Comparison of ENCODE assay signal across 8 mouse cellular contexts in genomic region chr13:44733036-44733372, GRCm38 (mm10). TPM values are rescaled to one million over a fixed set of nuclear protein-coding genes. Genes with fewer than 3 reads are reported as not detected.
DNase-seq lines count a peak whose midpoint lies in the region; ATAC-seq and TF ChIP-seq lines count a peak whose summit lies in the region.

No protein-coding gene starts in this region.

- ATAC-seq in lung, embryonic 16.5 days (ENCODE audit: low read depth): no peak
- no peak for ATAC-seq in limb, embryonic 11.5 days (ENCODE audit: insufficient number of reproducible peaks, low FRiP score, low TSS enrichment, low read depth)
- no peak for ATAC-seq in stomach, embryonic 14.5 days (ENCODE audit: insufficient number of reproducible peaks, insufficient read depth, low FRiP score, low read depth)

- peak overlapping the region; percentile 95 for H3K9ac ChIP-seq in lung, embryonic 16.5 days (ENCODE audit: low read length)
- H3K9ac ChIP-seq in limb, embryonic 11.5 days (ENCODE audit: low read length): peak overlapping the region; percentile 80
- H3K9ac ChIP-seq in stomach, embryonic 14.5 days (replicated peaks; ENCODE audit: low read depth, low read length): peak overlapping the region; percentile 77

- H3K4me2 ChIP-seq in lung, embryonic 16.5 days (ENCODE audit: low read depth, low read length): peak overlapping the region; percentile 88
- H3K4me2 ChIP-seq in limb, embryonic 11.5 days (ENCODE audit: low read depth, severe bottlenecking): peak overlapping the region; percentile 68
- peak overlapping the region; percentile 85 for H3K4me2 ChIP-seq in stomach, embryonic 14.5 days (replicated peaks; ENCODE audit: low read depth, low read length)

- no peaks in the 10 kb centered on the region for H3K27me3 ChIP-seq in cerebellum, adult 2 months (ENCODE audit: control insufficient read depth, insufficient read depth, low read length)
- no peaks in the 10 kb centered on the region for H3K27me3 ChIP-seq in lung, embryonic 16.5 days (ENCODE audit: control insufficient read depth, insufficient read depth, low read depth, low read length)
- no peaks in the 10 kb centered on the region for H3K27me3 ChIP-seq in limb, embryonic 11.5 days (ENCODE audit: control insufficient read depth, insufficient read depth, low read length)
- no peaks in the 10 kb centered on the region for H3K27me3 ChIP-seq in stomach, embryonic 14.5 days (ENCODE audit: control insufficient read depth, insufficient read depth, low read length)

- TF ChIP-seq POLR2A in cerebellum, adult 2 months (IDR thresholded peaks at IDR 0.05; ENCODE audit: borderline replicate concordance, insufficient read depth, low read length): no peak

- peak overlapping the region; percentile 97 for H3K4me3 ChIP-seq in cerebellum, adult 2 months (replicated peaks; ENCODE audit: insufficient read depth, low read depth, low read length)
- H3K4me3 ChIP-seq in lung, embryonic 16.5 days (ENCODE audit: low read length): peak overlapping the region; percentile 86
- peak overlapping the region; percentile 80 for H3K4me3 ChIP-seq in limb, embryonic 11.5 days (ENCODE audit: low read depth, low read length)
- H3K4me3 ChIP-seq in stomach, embryonic 14.5 days (ENCODE audit: low read depth, low read length): peak overlapping the region; percentile 70

- no peak for TF ChIP-seq CTCF in cerebellum, adult 2 months (IDR thresholded peaks at IDR 0.05; ENCODE audit: borderline replicate concordance, insufficient read depth, low read depth, low read length)

- WGBS in cerebellum, adult 2 months: 0% methylated on average over 13 of the region's 13 CpGs
- 0% methylated on average over 13 of the region's 13 CpGs for WGBS in lung, embryonic 16.5 days
- under 1% methylated on average over 13 of the region's 13 CpGs for WGBS in limb, embryonic 11.5 days
- WGBS in stomach, embryonic 14.5 days: under 1% methylated on average over 13 of the region's 13 CpGs

- no peaks in the 10 kb centered on the region for H3K9me3 ChIP-seq in lung, embryonic 16.5 days (ENCODE audit: control insufficient read depth, low read length)
- no peaks in the 10 kb centered on the region for H3K9me3 ChIP-seq in limb, embryonic 11.5 days (ENCODE audit: control insufficient read depth, low read length)
- H3K9me3 ChIP-seq in stomach, embryonic 14.5 days (ENCODE audit: control insufficient read depth, low read depth, low read length): no peaks in the 10 kb centered on the region

- no peak for DNase-seq in cerebellum, adult 2 months
- DNase-seq in cerebellum, postnatal 10 days: no peak
- DNase-seq in lung, adult 18-20 months: no peak
- DNase-seq in limb, embryonic 11.5 days (ENCODE audit: low spot score): no peak
- no peak for DNase-seq in urinary bladder, postnatal 25 days (ENCODE audit: low spot score)
- no peak for DNase-seq in urinary bladder, postnatal 14 days (ENCODE audit: low spot score)

- H3K27ac ChIP-seq in cerebellum, adult 2 months (ENCODE audit: insufficient read depth, low read length): peak overlapping the region; percentile 15; the same call in 1 of the 2 replicates
- H3K27ac ChIP-seq in lung, embryonic 16.5 days (ENCODE audit: low read length): peak overlapping the region; percentile 79
- peak overlapping the region; percentile 56; the same call in 1 of the 2 replicates for H3K27ac ChIP-seq in limb, embryonic 11.5 days (replicated peaks; ENCODE audit: low read depth, low read length)
- peak overlapping the region; percentile 85 for H3K27ac ChIP-seq in stomach, embryonic 14.5 days (ENCODE audit: low read length)

- no peaks in the 10 kb centered on the region for H3K36me3 ChIP-seq in lung, embryonic 16.5 days (ENCODE audit: control insufficient read depth, insufficient read depth, low read length)
- no peaks in the 10 kb centered on the region for H3K36me3 ChIP-seq in limb, embryonic 11.5 days (ENCODE audit: control insufficient read depth, insufficient read depth, low read length)
- H3K36me3 ChIP-seq in stomach, embryonic 14.5 days (ENCODE audit: control insufficient read depth, insufficient read depth, low read length): no peaks in the 10 kb centered on the region

- H3K4me1 ChIP-seq in cerebellum, adult 2 months (ENCODE audit: control insufficient read depth, insufficient read depth, low read length): peaks cover 10% of the 10 kb centered on the region
- H3K4me1 ChIP-seq in lung, embryonic 16.5 days (replicated peaks; ENCODE audit: control insufficient read depth, insufficient read depth, low read length): peaks cover 23% of the 10 kb centered on the region
- H3K4me1 ChIP-seq in limb, embryonic 11.5 days (ENCODE audit: control insufficient read depth, insufficient read depth, low read length): peaks cover 12% of the 10 kb centered on the region; the same call in 1 of the 2 replicates
- peaks cover 21% of the 10 kb centered on the region for H3K4me1 ChIP-seq in stomach, embryonic 14.5 days (ENCODE audit: control insufficient read depth, insufficient read depth, low read length)

RNA-seq across cellular contexts. Expression of gene Jarid2, which starts 3.7 kb away (rescaled TPM):
- 35.9 and 42.3 TPM in 2 replicates for polyA plus RNA-seq in cerebellum, adult 2 months (2012; rRNA removed)
- polyA plus RNA-seq in lung, embryonic 16.5 days (2015; fragmentation: Nextera tagmentation; extraction: Ambion mirVana): 25.4 and 27.0 TPM in 2 replicates
- 34.5 and 37.6 TPM in 2 replicates for polyA plus RNA-seq in limb, embryonic 11.5 days (2014; fragmentation: Nextera tagmentation; extraction: Ambion mirVana)
- 26.5 and 27.3 TPM in 2 replicates for polyA plus RNA-seq in stomach, embryonic 14.5 days (2014; fragmentation: Nextera tagmentation; extraction: Ambion mirVana)

Comparison
In these comparisons a context has a peak if more than half of its experiments do, and no peak if none do; other contexts are left out.
1. H3K27ac ChIP-seq: peak in every context shown above with its lines; median percentile 85 in stomach, embryonic 14.5 days; 79 in lung, embryonic 16.5 days; 56 in limb, embryonic 11.5 days; 15 in cerebellum, adult 2 months.